Mouse (Mus musculus): ENCODE data around the gene Prr15l.

The Prr15l gene

GRCm38 (mm10) chr11:96928088-96928487 is at the start of gene Prr15l:
Gene Prr15l (plus strand): TSS chr11:96928104.
- no peak for DNase-seq (ENCODE audit: low spot score)

GRCm38 (mm10) chr11:96878715-96879114 is 49.2 kb upstream of the Prr15l start:
- DNase-seq (ENCODE audit: low spot score) = no peak

- DNase-seq (ENCODE audit: low spot score) = peak; percentile 68
These were observed 48.5 kb upstream of the Prr15l start for GRCm38 (mm10) chr11:96879359-96879758.

GRCm38 (mm10) chr11:96880296-96880695 is 47.6 kb upstream of the Prr15l start:
- DNase-seq (ENCODE audit: low spot score) = no peak

GRCm38 (mm10) chr11:96885901-96886340 is 42.0 kb upstream of the Prr15l start:
- DNase-seq (ENCODE audit: low spot score) = no peak

GRCm38 (mm10) chr11:96886942-96887546 is 40.9 kb upstream of the Prr15l start:
- no peak for DNase-seq (ENCODE audit: low spot score)

- peak; percentile 85 for DNase-seq (ENCODE audit: low spot score)
These were observed 35.9 kb upstream of the Prr15l start for GRCm38 (mm10) chr11:96891784-96892527.

- DNase-seq (ENCODE audit: low spot score) = no peak
These were observed 34.6 kb upstream of the Prr15l start for GRCm38 (mm10) chr11:96893203-96893842.

GRCm38 (mm10) chr11:96895886-96896285 is 32.0 kb upstream of the Prr15l start:
- no peak for DNase-seq (ENCODE audit: low spot score)

- DNase-seq (ENCODE audit: low spot score) = peak; percentile 96
These were observed 28.2 kb upstream of the Prr15l start for GRCm38 (mm10) chr11:96899449-96900306.

- DNase-seq (ENCODE audit: low spot score) = peak; percentile 39
These were observed 26.6 kb upstream of the Prr15l start for GRCm38 (mm10) chr11:96901332-96901731.

GRCm38 (mm10) chr11:96902639-96903635 is 25.0 kb upstream of the Prr15l start:
- DNase-seq (ENCODE audit: low spot score) = peak; percentile 91

GRCm38 (mm10) chr11:96906431-96907161 is 21.3 kb upstream of the Prr15l start:
- peak; percentile 71 for DNase-seq (ENCODE audit: low spot score)

GRCm38 (mm10) chr11:96908594-96908993 is 19.3 kb upstream of the Prr15l start:
- no peak for DNase-seq (ENCODE audit: low spot score)

GRCm38 (mm10) chr11:96910003-96910402 is 17.9 kb upstream of the Prr15l start:
- peak; percentile 97 for DNase-seq (ENCODE audit: low spot score)

GRCm38 (mm10) chr11:96912682-96913081 is 15.2 kb upstream of the Prr15l start:
- DNase-seq (ENCODE audit: low spot score) = no peak

GRCm38 (mm10) chr11:96916044-96916884 is 11.6 kb upstream of the Prr15l start, which contains the start of gene Cdk5rap3:
Gene Cdk5rap3 (minus strand): TSS chr11:96916496.
- DNase-seq (ENCODE audit: low spot score) = peak; percentile 100

- no peak for DNase-seq (ENCODE audit: low spot score)
These were observed 11.0 kb upstream of the Prr15l start for GRCm38 (mm10) chr11:96916885-96917396.

- DNase-seq (ENCODE audit: low spot score) = no peak
These were observed 10.5 kb upstream of the Prr15l start for GRCm38 (mm10) chr11:96917415-96917814.
